30 mouse cellular contexts compared by ENCODE assay signal in the genomic region with DNA sequence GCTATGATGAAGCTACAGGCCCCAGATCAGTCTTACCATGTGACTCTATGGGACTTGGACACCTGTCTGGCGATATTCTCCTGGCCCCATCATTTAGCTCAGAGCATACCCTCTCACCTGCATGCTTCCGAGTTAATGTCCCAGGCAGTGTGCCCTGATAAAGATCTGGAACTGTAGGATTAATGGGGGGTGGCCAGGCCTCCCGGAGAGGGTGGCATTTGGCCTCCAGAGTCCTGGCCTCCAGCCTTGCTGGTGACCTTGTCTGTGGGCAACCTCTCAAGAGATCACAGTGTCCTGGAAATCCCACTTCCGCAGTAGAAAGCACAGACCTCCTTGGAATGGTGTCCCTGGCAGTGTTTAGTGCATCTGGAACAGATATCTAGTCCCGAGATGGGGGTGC.
A peak's percentile ranks its signal among the peaks of the same experiment; 100 is the strongest.
DNase-seq lines count a peak whose midpoint lies in the region; ATAC-seq and TF ChIP-seq lines count a peak whose summit lies in the region.
"Had no signal": no experiment of that assay in that cellular context is flagged by ENCODE, and none has a peak within 500 bp of the region (broad histone marks: within the 10 kb centered on the region; RNA-seq: fewer than 3 reads in every experiment).

No protein-coding gene starts in this region.

- no peaks in the 10 kb centered on the region for H3K36me3 ChIP-seq in kidney, adult 2 months (ENCODE audit: control insufficient read depth, insufficient read depth, low read length)
- H3K36me3 ChIP-seq in kidney, embryonic 15.5 days = no peaks in the 10 kb centered on the region
- no peaks in the 10 kb centered on the region for H3K36me3 ChIP-seq in kidney, postnatal 0 days (ENCODE audit: insufficient read depth, low read length)
- H3K36me3 ChIP-seq in hindbrain, embryonic 11.5 days (ENCODE audit: control insufficient read depth, insufficient read depth, low read length) = no peaks in the 10 kb centered on the region
- H3K36me3 ChIP-seq: embryonic facial prominence, embryonic 10.5 days; embryonic facial prominence, embryonic 13.5 days; heart, embryonic 12.5 days; heart, embryonic 15.5 days; hindbrain, embryonic 10.5 days had no signal

- WGBS in kidney, adult 2 months = 60% methylated on average over 5 of the region's 5 CpGs
- whole genome bisulfite sequencing in kidney, embryonic 15.5 days = 69% methylated on average over 5 of the region's 5 CpGs
- WGBS in kidney, postnatal 0 days = 58% methylated on average over 5 of the region's 5 CpGs
- WGBS in hindbrain, embryonic 11.5 days = 85% methylated on average over 5 of the region's 5 CpGs

- no peak overlapping the region for H3K4me2 ChIP-seq in kidney, embryonic 15.5 days
- H3K4me2 ChIP-seq in kidney, postnatal 0 days (ENCODE audit: low read length) = no peak overlapping the region
- H3K4me2 ChIP-seq in hindbrain, embryonic 11.5 days (replicated peaks; ENCODE audit: low read depth, low read length) = no peak overlapping the region
- H3K4me2 ChIP-seq: embryonic facial prominence, embryonic 13.5 days; forebrain, embryonic 13.5 days; heart, embryonic 12.5 days; heart, embryonic 15.5 days; hindbrain, embryonic 14.5 days had no signal

- no peak for TF ChIP-seq CTCF in kidney, adult 2 months (conservative IDR thresholded peaks at IDR 0.05; ENCODE audit: insufficient read depth, insufficient read length, low read depth, low read length)
- TF ChIP-seq CTCF in kidney, postnatal 0 days (IDR thresholded peaks at IDR 0.05; ENCODE audit: low read depth) = no peak

- DNase-seq in kidney, adult 2 months = peak; percentile 57
- DNase-seq in kidney, postnatal 10 days = no peak
- no peak for DNase-seq in kidney, postnatal 0 days (ENCODE audit: low spot score)
- peak; percentile 40 to 53 for DNase-seq in kidney, postnatal 36 days
- DNase-seq in hindbrain, embryonic 11.5 days (ENCODE audit: low spot score) = no peak
- DNase-seq in right cerebral cortex, adult 2 months (ENCODE audit: low spot score in 2 of 2) = no peak
- DNase-seq: adrenal gland, adult 2 months; adrenal gland, postnatal 14 days; cerebellum, adult 11-12 months; cerebellum, adult 8-10 months; cerebellum, postnatal 10 days; cerebellum, postnatal 36 days; embryo, embryonic 11 days; forebrain, postnatal 0 days; gastrocnemius, adult 2 months; gastrocnemius, postnatal 14 days; heart, adult 11 months; heart, postnatal 10 days; heart, postnatal 36 days had no signal

- peak overlapping the region; percentile 63 for H3K27ac ChIP-seq in kidney, adult 2 months (ENCODE audit: insufficient read depth, low read depth, low read length)
- H3K27ac ChIP-seq in kidney, embryonic 15.5 days = peak overlapping the region; percentile 39; the same call in 1 of the 2 replicates
- H3K27ac ChIP-seq in kidney, postnatal 0 days = peak overlapping the region; percentile 44
- H3K27ac ChIP-seq in hindbrain, embryonic 11.5 days (ENCODE audit: low read depth, low read length) = no peak overlapping the region
- H3K27ac ChIP-seq: embryonic facial prominence, embryonic 10.5 days; embryonic facial prominence, embryonic 13.5 days; gastrocnemius, adult 2 months; heart, embryonic 15.5 days; hindbrain, embryonic 14.5 days; hindbrain, postnatal 0 days had no signal

- no peaks in the 10 kb centered on the region for H3K27me3 ChIP-seq in kidney, adult 2 months (replicated peaks; ENCODE audit: control insufficient read depth, insufficient read depth, low read length)
- peaks cover 92% of the 10 kb centered on the region for H3K27me3 ChIP-seq in kidney, embryonic 15.5 days
- H3K27me3 ChIP-seq in kidney, postnatal 0 days (ENCODE audit: insufficient read depth, low read length) = peaks cover 4% of the 10 kb centered on the region; the same call in 1 of the 2 replicates
- peaks cover 25% of the 10 kb centered on the region for H3K27me3 ChIP-seq in hindbrain, embryonic 11.5 days (ENCODE audit: control insufficient read depth, insufficient read depth, low read length)

- H3K9ac ChIP-seq in kidney, embryonic 15.5 days = no peak overlapping the region
- H3K9ac ChIP-seq in kidney, postnatal 0 days (ENCODE audit: low read depth, low read length) = no peak overlapping the region
- H3K9ac ChIP-seq in hindbrain, embryonic 11.5 days (ENCODE audit: low read depth, low read length) = no peak overlapping the region
- H3K9ac ChIP-seq: embryonic facial prominence, embryonic 13.5 days; forebrain, embryonic 13.5 days; forebrain, postnatal 0 days; heart, embryonic 12.5 days; heart, embryonic 15.5 days; hindbrain, embryonic 14.5 days had no signal

- 0 out of 2 replicates have a peak, but pooled peaks have one; percentile 34 for ATAC-seq in kidney, embryonic 15.5 days (replicated peaks; ENCODE audit: low FRiP score)
- ATAC-seq in kidney, postnatal 0 days (replicated peaks; ENCODE audit: low FRiP score, low read depth) = no peak; the same call in 1 of the 2 replicates
- ATAC-seq in hindbrain, embryonic 11.5 days (ENCODE audit: low FRiP score) = no peak
- ATAC-seq: CD4-positive, CD25-positive, alpha-beta regulatory T cell, adult 4 months; forebrain, embryonic 13.5 days; forebrain, postnatal 0 days; hindbrain, postnatal 0 days had no signal

- H3K4me1 ChIP-seq in kidney, adult 2 months (ENCODE audit: control insufficient read depth, insufficient read depth, low read length) = peaks cover 15% of the 10 kb centered on the region
- H3K4me1 ChIP-seq in kidney, embryonic 15.5 days = peaks cover 65% of the 10 kb centered on the region
- H3K4me1 ChIP-seq in kidney, postnatal 0 days (replicated peaks; ENCODE audit: insufficient read depth, low read length) = peaks cover 13% of the 10 kb centered on the region; the same call in 1 of the 2 replicates
- peaks cover 44% of the 10 kb centered on the region for H3K4me1 ChIP-seq in hindbrain, embryonic 11.5 days (replicated peaks; ENCODE audit: control insufficient read depth, insufficient read depth, low read length)

- TF ChIP-seq POLR2A in kidney, adult 2 months (IDR thresholded peaks at IDR 0.05; ENCODE audit: low read depth, low read length) = no peak

- H3K4me3 ChIP-seq in kidney, adult 2 months (ENCODE audit: insufficient read depth, low read depth, low read length) = no peak overlapping the region
- H3K4me3 ChIP-seq in kidney, embryonic 15.5 days (replicated peaks) = no peak overlapping the region
- H3K4me3 ChIP-seq in kidney, postnatal 0 days (replicated peaks; ENCODE audit: low read depth, low read length) = no peak overlapping the region
- no peak overlapping the region for H3K4me3 ChIP-seq in hindbrain, embryonic 11.5 days (ENCODE audit: low read depth, low read length)
- H3K4me3 ChIP-seq: embryonic facial prominence, embryonic 10.5 days; embryonic facial prominence, embryonic 13.5 days; erythroblast, embryonic 14.5 days; forebrain, embryonic 13.5 days; gastrocnemius, adult 2 months; heart, embryonic 12.5 days; heart, embryonic 15.5 days; hindbrain, embryonic 10.5 days had no signal

- H3K9me3 ChIP-seq in kidney, embryonic 15.5 days (replicated peaks) = no peaks in the 10 kb centered on the region
- H3K9me3 ChIP-seq in kidney, postnatal 0 days (replicated peaks; ENCODE audit: low read length) = no peaks in the 10 kb centered on the region
- no peaks in the 10 kb centered on the region for H3K9me3 ChIP-seq in hindbrain, embryonic 11.5 days (ENCODE audit: control insufficient read depth, low read length)
- H3K9me3 ChIP-seq: embryonic facial prominence, embryonic 10.5 days; embryonic facial prominence, embryonic 13.5 days; forebrain, embryonic 13.5 days; heart, embryonic 12.5 days; heart, embryonic 15.5 days; hindbrain, embryonic 10.5 days had no signal

Comparison
In these comparisons a context has a peak if more than half of its experiments do, and no peak if none do; other contexts are left out.
1. DNase-seq: peak in kidney, adult 2 months (single experiment) and kidney, postnatal 36 days (2 of 2); none in kidney, postnatal 10 days (single experiment), kidney, postnatal 0 days (single experiment), hindbrain, embryonic 11.5 days (single experiment) and right cerebral cortex, adult 2 months (0 of 2).